9 mouse cellular contexts compared by ENCODE assay signal in the genomic region with DNA sequence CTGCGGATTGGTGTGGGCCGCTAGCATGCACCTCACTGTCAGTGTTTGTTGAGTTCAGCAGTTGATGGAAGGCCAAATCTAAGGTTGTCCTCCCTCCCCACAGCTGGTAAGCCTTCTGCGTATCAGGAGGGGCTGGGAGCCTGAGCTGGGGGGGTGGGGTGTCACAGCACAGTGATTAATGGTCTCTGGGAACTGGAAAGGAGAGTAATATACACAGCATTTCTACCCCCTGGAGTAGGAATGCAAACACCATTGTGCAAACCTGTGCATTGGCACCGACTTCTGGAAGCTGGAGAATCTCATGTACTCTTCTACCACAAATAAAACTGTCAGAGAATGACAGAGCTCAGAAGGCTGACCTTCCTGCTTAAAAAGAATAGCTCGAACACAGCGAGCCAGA. TPM values are rescaled to one million over a fixed set of nuclear protein-coding genes. Genes with fewer than 3 reads are reported as not detected.
DNase-seq lines count a peak whose midpoint lies in the region; ATAC-seq and TF ChIP-seq lines count a peak whose summit lies in the region.
"Had no signal": no experiment of that assay in that cellular context is flagged by ENCODE, and none has a peak within 500 bp of the region (broad histone marks: within the 10 kb centered on the region; RNA-seq: fewer than 3 reads in every experiment).

No protein-coding gene starts in this region.

- peaks cover 16% of the 10 kb centered on the region; the same call in 1 of the 2 replicates for H3K36me3 ChIP-seq in hindbrain, embryonic 16.5 days (ENCODE audit: control insufficient read depth, insufficient read depth, low read length)

- H3K4me2 ChIP-seq in hindbrain, embryonic 16.5 days (ENCODE audit: low read length) = no peak overlapping the region
- H3K4me2 ChIP-seq: embryonic facial prominence, embryonic 13.5 days had no signal

- no peak for ATAC-seq in Patski
- ATAC-seq in hindbrain, embryonic 16.5 days = peak; percentile 53; the same call in 1 of the 2 replicates
- no peak for ATAC-seq in erythroid progenitor cell, adult 5-6 weeks (replicated peaks; ENCODE audit: low FRiP score, poor library complexity, severe bottlenecking)

- H3K9ac ChIP-seq in hindbrain, embryonic 16.5 days (ENCODE audit: low read depth, low read length) = no peak overlapping the region
- H3K9ac ChIP-seq: embryonic facial prominence, embryonic 13.5 days had no signal

- CTCF ChIA-PET in Patski (lab: Charles Lee) = interaction anchor here (0.7 to 1.1 kb wide), 6 partner anchors 9 to 82 kb away, joined by 3 read pairs; no protein-coding TSS in a partner anchor

- TF ChIP-seq CTCF in Patski (IDR thresholded peaks at IDR 0.05) = no peak

- peaks cover 27% of the 10 kb centered on the region for H3K4me1 ChIP-seq in hindbrain, embryonic 16.5 days (ENCODE audit: control insufficient read depth, insufficient read depth, low read depth, low read length)
- H3K4me1 ChIP-seq: embryonic facial prominence, embryonic 13.5 days had no signal

- H3K27ac ChIP-seq in hindbrain, embryonic 16.5 days (ENCODE audit: low read depth, low read length) = no peak overlapping the region
- H3K27ac ChIP-seq: embryonic facial prominence, embryonic 13.5 days had no signal

- 23% methylated on average over 6 of the region's 6 CpGs for WGBS in hindbrain, embryonic 16.5 days

- H3K4me3 ChIP-seq in hindbrain, embryonic 16.5 days (ENCODE audit: low read length) = no peak overlapping the region
- H3K4me3 ChIP-seq: embryonic facial prominence, embryonic 13.5 days had no signal

- POLR2A ChIA-PET in Patski (lab: Charles Lee) = interaction anchor here (1.5 kb wide), 1 partner anchor 12 kb away, joined by 3 read pairs; no protein-coding TSS in a partner anchor

- in situ Hi-C loops in Patski (cut with MboI; ENCODE audit: low pct_unique_long_range_greater_than_20kb) = no loop called here

- DNase-seq in Patski (ENCODE audit: low read depth, low spot score) = peak; percentile 13
- DNase-seq in embryo, embryonic 11 days = peak; percentile 54
- DNase-seq in lung, postnatal 36 days = peak; percentile 53
- no peak for DNase-seq in left cerebral cortex, adult 9 months (ENCODE audit: low spot score in 2 of 2)
- no peak for DNase-seq in urinary bladder, postnatal 25 days (ENCODE audit: low spot score)
- DNase-seq: layer of hippocampus, postnatal 36 days had no signal

- H3K9me3 ChIP-seq in hindbrain, embryonic 16.5 days (ENCODE audit: control insufficient read depth, low read length) = no peaks in the 10 kb centered on the region
- H3K9me3 ChIP-seq: embryonic facial prominence, embryonic 13.5 days had no signal

- no peaks in the 10 kb centered on the region for H3K27me3 ChIP-seq in Patski
- H3K27me3 ChIP-seq in hindbrain, embryonic 16.5 days (replicated peaks; ENCODE audit: control insufficient read depth, insufficient read depth, low read length) = no peaks in the 10 kb centered on the region
- H3K27me3 ChIP-seq: embryonic facial prominence, embryonic 13.5 days had no signal

RNA-seq across cellular contexts. Expression of a gene that starts 50.2 kb away (rescaled TPM):
- 29.8 TPM for polyA plus RNA-seq in Patski (2021)
- 43.0 and 48.3 TPM in 2 replicates for polyA plus RNA-seq in hindbrain, embryonic 16.5 days (2015; fragmentation: Nextera tagmentation; extraction: Ambion mirVana)
- 5.0 and 8.4 TPM in 2 replicates for total RNA-seq in erythroid progenitor cell, adult 5-6 weeks (2015; ENCODE audit: low replicate concordance)
- 6.5 and 6.8 TPM in 2 replicates for total RNA-seq in erythroid progenitor cell, adult 5-6 weeks (2017; ENCODE audit: low replicate concordance)

Comparison
In these comparisons a context has a peak if more than half of its experiments do, and no peak if none do; other contexts are left out.
1. DNase-seq: peak in Patski (single experiment), embryo, embryonic 11 days (single experiment) and lung, postnatal 36 days (single experiment); none in left cerebral cortex, adult 9 months (0 of 2) and urinary bladder, postnatal 25 days (single experiment).